8 mouse cellular contexts compared by ENCODE assay signal in the genomic region with DNA sequence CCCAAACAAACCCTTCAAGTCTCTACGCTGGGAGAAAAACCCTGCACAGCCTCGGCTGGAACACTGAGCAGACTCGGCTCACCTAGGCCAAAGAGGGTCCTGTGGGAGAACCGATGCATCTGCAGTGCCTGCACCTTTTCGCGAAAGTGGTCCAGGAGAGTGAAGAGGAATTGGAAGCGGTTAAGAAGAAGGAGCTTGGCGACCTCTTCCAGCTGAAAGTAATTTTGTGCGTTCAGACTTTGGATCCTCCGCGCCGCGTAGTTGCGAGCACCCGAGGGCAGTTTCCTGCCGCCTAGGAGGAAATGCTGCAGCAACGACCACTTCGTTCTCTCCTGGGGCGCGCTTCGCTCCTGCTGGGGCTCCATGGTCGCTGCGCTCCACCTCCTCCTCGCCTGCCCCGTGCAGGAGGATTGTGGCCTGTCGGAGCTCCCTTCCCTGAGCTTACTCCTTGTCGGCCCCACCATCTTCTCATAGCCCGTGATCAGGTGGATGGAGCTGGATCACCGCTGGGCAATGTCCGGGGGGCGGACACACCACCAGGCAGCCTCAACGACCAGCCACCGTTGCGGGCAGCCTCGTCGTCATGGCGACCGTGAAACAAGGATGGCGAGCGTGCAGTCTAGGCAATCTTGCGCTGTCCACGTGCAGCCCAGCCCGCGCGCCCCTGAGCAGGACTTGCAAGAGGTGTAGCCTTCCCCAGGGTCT. TPM values are rescaled to one million over a fixed set of nuclear protein-coding genes. Genes with fewer than 3 reads are reported as not detected.
DNase-seq lines count a peak whose midpoint lies in the region; ATAC-seq and TF ChIP-seq lines count a peak whose summit lies in the region.

Gene Dpy19l2 (minus strand): TSS at position 594 of the 705 bp plus-strand sequence.

- ATAC-seq in forebrain, embryonic 14.5 days, result peak; percentile 93
- peak; percentile 93 for ATAC-seq in hindbrain, postnatal 0 days
- no peak for ATAC-seq in liver, embryonic 14.5 days (ENCODE audit: insufficient read depth)

- no peaks in the 10 kb centered on the region for H3K27me3 ChIP-seq in forebrain, embryonic 14.5 days (replicated peaks; ENCODE audit: control insufficient read depth, insufficient read depth, low read length)
- H3K27me3 ChIP-seq in hindbrain, postnatal 0 days (ENCODE audit: insufficient read depth, low read length), result no peaks in the 10 kb centered on the region
- peaks cover 4% of the 10 kb centered on the region for H3K27me3 ChIP-seq in liver, embryonic 14.5 days (ENCODE audit: control insufficient read depth, insufficient read depth, low read length)

- no peak for TF ChIP-seq CTCF in hindbrain, postnatal 0 days (IDR thresholded peaks at IDR 0.05; ENCODE audit: low read depth)
- TF ChIP-seq CTCF in liver, embryonic 14.5 days (IDR thresholded peaks at IDR 0.05; ENCODE audit: low read depth), result no peak

- H3K9me3 ChIP-seq in ES-E14 (ENCODE audit: control insufficient read depth, insufficient read depth, low read depth, low read length), result no peaks in the 10 kb centered on the region
- H3K9me3 ChIP-seq in forebrain, embryonic 14.5 days (replicated peaks; ENCODE audit: control insufficient read depth, low read length), result no peaks in the 10 kb centered on the region
- H3K9me3 ChIP-seq in hindbrain, postnatal 0 days (ENCODE audit: low read length), result 0 out of 2 replicates have a peak, but pooled peaks cover 3% of the 10 kb centered on the region
- H3K9me3 ChIP-seq in liver, embryonic 14.5 days (ENCODE audit: control insufficient read depth, low read length), result no peaks in the 10 kb centered on the region

- peak within 1 kb of the TSS; percentile 24 to 50 for H3K4me3 ChIP-seq in ES-E14 (ENCODE audit: insufficient read depth in 1 of 2, low read depth in 1 of 2, low read length in 2 of 2, poor library complexity in 1 of 2, severe bottlenecking in 1 of 2)
- H3K4me3 ChIP-seq in forebrain, embryonic 14.5 days (ENCODE audit: low read depth, low read length), result peak within 1 kb of the TSS; percentile 46
- H3K4me3 ChIP-seq in hindbrain, postnatal 0 days (ENCODE audit: low read length), result peak within 1 kb of the TSS; percentile 51
- H3K4me3 ChIP-seq in liver, embryonic 14.5 days (ENCODE audit: insufficient read depth in 1 of 2, low read depth in 2 of 2, low read length in 2 of 2), result no peak within 1 kb of the TSS; a peak in 1 of 4 replicates

- TF ChIP-seq EP300 in liver, embryonic 14.5 days (IDR thresholded peaks at IDR 0.05; ENCODE audit: low read depth), result no peak

- 0 out of 2 replicates have a peak within 1 kb of the TSS, but pooled peaks have one; percentile 0 for H3K9ac ChIP-seq in ES-E14 (ENCODE audit: insufficient read depth, low read depth, low read length, poor library complexity, severe bottlenecking)
- H3K9ac ChIP-seq in forebrain, embryonic 14.5 days (ENCODE audit: low read length), result peak within 1 kb of the TSS; percentile 62
- H3K9ac ChIP-seq in hindbrain, postnatal 0 days (replicated peaks; ENCODE audit: low read length), result peak within 1 kb of the TSS; percentile 52
- no peak within 1 kb of the TSS for H3K9ac ChIP-seq in liver, embryonic 14.5 days (replicated peaks)

- H3K4me1 ChIP-seq in ES-E14 (ENCODE audit: control insufficient read depth in 2 of 2, insufficient read depth in 2 of 2, low read length in 2 of 2, poor library complexity in 1 of 2), result no peaks in the 10 kb centered on the region
- 0 out of 2 replicates have a peak, but pooled peaks cover 2% of the 10 kb centered on the region for H3K4me1 ChIP-seq in forebrain, embryonic 14.5 days (ENCODE audit: control insufficient read depth, insufficient read depth, low read length)
- H3K4me1 ChIP-seq in hindbrain, postnatal 0 days (ENCODE audit: insufficient read depth, low read length), result no peaks in the 10 kb centered on the region
- H3K4me1 ChIP-seq in liver, embryonic 14.5 days (replicated peaks; ENCODE audit: control insufficient read depth in 2 of 2, insufficient read depth in 2 of 2, low read length in 1 of 2), result no peaks in the 10 kb centered on the region

- peak; percentile 58 to 63 for DNase-seq in cerebellum, postnatal 10 days
- no peak for DNase-seq in cerebellum, adult 18-20 months
- DNase-seq in ES-E14 (ENCODE audit: low read depth, low spot score), result peak; percentile 19
- DNase-seq in forebrain, embryonic 14.5 days (ENCODE audit: low spot score), result peak; percentile 71
- DNase-seq in hindbrain, postnatal 0 days (ENCODE audit: low spot score), result peak; percentile 66
- DNase-seq in liver, embryonic 14.5 days (ENCODE audit: low read depth in 3 of 3, low spot score in 3 of 3), result no peak
- peak; percentile 52 for DNase-seq in right cerebral cortex, postnatal 14 days
- DNase-seq in gastrocnemius, postnatal 25 days, result no peak

- under 1% methylated on average over 45 of the region's 45 CpGs for WGBS in forebrain, embryonic 14.5 days
- WGBS in hindbrain, postnatal 0 days, result under 1% methylated on average over 45 of the region's 45 CpGs
- 1% methylated on average over 45 of the region's 45 CpGs for WGBS in liver, embryonic 14.5 days (ENCODE audit: insufficient replicate concordance)

- H3K36me3 ChIP-seq in ES-E14 (ENCODE audit: control insufficient read depth, insufficient read depth, low read length, poor library complexity, severe bottlenecking), result no peaks in the 10 kb centered on the region
- H3K36me3 ChIP-seq in forebrain, embryonic 14.5 days (ENCODE audit: control insufficient read depth, insufficient read depth, low read length), result no peaks in the 10 kb centered on the region
- H3K36me3 ChIP-seq in hindbrain, postnatal 0 days (ENCODE audit: insufficient read depth, low read length), result no peaks in the 10 kb centered on the region
- no peaks in the 10 kb centered on the region for H3K36me3 ChIP-seq in liver, embryonic 14.5 days (replicated peaks; ENCODE audit: control insufficient read depth, insufficient read depth, low read depth)

- in situ Hi-C loops in ES-E14 (cut with MboI; ENCODE audit: low sequenced_read_pairs in 2 of 2, unreplicated experiment in 2 of 2), result no loop called here

- no peak within 1 kb of the TSS for H3K27ac ChIP-seq in ES-E14 (ENCODE audit: insufficient read depth, low read depth, low read length, poor library complexity, severe bottlenecking)
- no peak within 1 kb of the TSS for H3K27ac ChIP-seq in forebrain, embryonic 14.5 days (ENCODE audit: low read depth, low read length)
- H3K27ac ChIP-seq in hindbrain, postnatal 0 days, result no peak within 1 kb of the TSS
- no peak within 1 kb of the TSS for H3K27ac ChIP-seq in liver, embryonic 14.5 days

- H3K4me2 ChIP-seq in forebrain, embryonic 14.5 days (ENCODE audit: low read length), result peak within 1 kb of the TSS; percentile 97
- peak within 1 kb of the TSS; percentile 92 for H3K4me2 ChIP-seq in hindbrain, postnatal 0 days (ENCODE audit: low read depth, low read length)
- H3K4me2 ChIP-seq in liver, embryonic 14.5 days (ENCODE audit: low read depth), result peak within 1 kb of the TSS; percentile 41; the same call in 1 of the 2 replicates

TF ChIP-seq in ES-E14, 5 proteins besides CTCF, POLR2A, EP300 and RAD21:
- TF ChIP-seq CHD2 (IDR thresholded peaks at IDR 0.05; ENCODE audit: low read depth, low read length) (no peak), ZNF384 (IDR thresholded peaks at IDR 0.05; ENCODE audit: low read depth, low read length) (no peak), ZC3H11A (IDR thresholded peaks at IDR 0.05; ENCODE audit: borderline replicate concordance, low read depth, low read length) (no peak), HCFC1 (IDR thresholded peaks at IDR 0.05; ENCODE audit: borderline replicate concordance, insufficient read depth, low read length) (no peak), MAFK (IDR thresholded peaks at IDR 0.05; ENCODE audit: insufficient read depth, low read depth, low read length) (no peak)
TF ChIP-seq in ES-E14: peak in this region for 0.

RNA-seq across cellular contexts. Expression of gene Dpy19l2, which starts in this region (rescaled TPM):
- total RNA-seq in ES-E14 (2012; rRNA removed), result 0.11 TPM in 1 of 2 replicates, not detected in the other
- polyA plus RNA-seq in forebrain, embryonic 14.5 days (2014; fragmentation: Nextera tagmentation; extraction: Ambion mirVana), result 0.44 and 0.59 TPM in 2 replicates
- total RNA-seq in hindbrain, postnatal 0 days (2014; rRNA removed), result 0.78 and 1.1 TPM in 2 replicates
- polyA plus RNA-seq in hindbrain, postnatal 0 days (2015; fragmentation: Nextera tagmentation; extraction: Ambion mirVana), result 0.63 and 0.68 TPM in 2 replicates
- 0.02 TPM in 2 replicates for polyA plus RNA-seq in liver, embryonic 14.5 days (2012; rRNA removed)
- polyA plus RNA-seq in liver, embryonic 14.5 days (2014; fragmentation: Nextera tagmentation; extraction: Ambion mirVana), result 0.05 and 0.06 TPM in 2 replicates
- not detected for total RNA-seq in gastrocnemius, postnatal 25 days (2021)

Comparison
In these comparisons a context has a peak if more than half of its experiments do, and no peak if none do; other contexts are left out.
1. DNase-seq: peak in cerebellum, postnatal 10 days (2 of 2), hindbrain, postnatal 0 days (single experiment) and right cerebral cortex, postnatal 14 days (single experiment); none in cerebellum, adult 18-20 months (0 of 2), liver, embryonic 14.5 days (0 of 3) and gastrocnemius, postnatal 25 days (single experiment).
2. Peak in DNase-seq, H3K4me3 ChIP-seq and H3K9ac ChIP-seq in ES-E14; RNA of the gene not detected or under 1 TPM.
3. Peak in DNase-seq, ATAC-seq, H3K4me3 ChIP-seq, H3K9ac ChIP-seq and H3K4me2 ChIP-seq in forebrain, embryonic 14.5 days; RNA of the gene not detected or under 1 TPM.
4. H3K4me2 ChIP-seq: peak in every context shown above with its lines; median percentile 97 in forebrain, embryonic 14.5 days; 92 in hindbrain, postnatal 0 days; 41 in liver, embryonic 14.5 days.